Mouse (Mus musculus) thymus, postnatal 10 days (tissue): ENCODE results near the gene Syngr4.
A peak's percentile ranks its signal among the peaks of the same experiment; 100 is the strongest.
"Not testable (repeated sequence)": the region's sequence is repeated elsewhere in the genome, so short reads cannot be mapped to it uniquely, and the experiment has no call there.

Experiments used
- DNase-seq, 2 experiments: peaks; one replicate each; pipeline ENCODE4 v3.0.0; 2021; ENCODE audit warnings: low spot score in 2 of 2

Gene Syngr4

DNA sequence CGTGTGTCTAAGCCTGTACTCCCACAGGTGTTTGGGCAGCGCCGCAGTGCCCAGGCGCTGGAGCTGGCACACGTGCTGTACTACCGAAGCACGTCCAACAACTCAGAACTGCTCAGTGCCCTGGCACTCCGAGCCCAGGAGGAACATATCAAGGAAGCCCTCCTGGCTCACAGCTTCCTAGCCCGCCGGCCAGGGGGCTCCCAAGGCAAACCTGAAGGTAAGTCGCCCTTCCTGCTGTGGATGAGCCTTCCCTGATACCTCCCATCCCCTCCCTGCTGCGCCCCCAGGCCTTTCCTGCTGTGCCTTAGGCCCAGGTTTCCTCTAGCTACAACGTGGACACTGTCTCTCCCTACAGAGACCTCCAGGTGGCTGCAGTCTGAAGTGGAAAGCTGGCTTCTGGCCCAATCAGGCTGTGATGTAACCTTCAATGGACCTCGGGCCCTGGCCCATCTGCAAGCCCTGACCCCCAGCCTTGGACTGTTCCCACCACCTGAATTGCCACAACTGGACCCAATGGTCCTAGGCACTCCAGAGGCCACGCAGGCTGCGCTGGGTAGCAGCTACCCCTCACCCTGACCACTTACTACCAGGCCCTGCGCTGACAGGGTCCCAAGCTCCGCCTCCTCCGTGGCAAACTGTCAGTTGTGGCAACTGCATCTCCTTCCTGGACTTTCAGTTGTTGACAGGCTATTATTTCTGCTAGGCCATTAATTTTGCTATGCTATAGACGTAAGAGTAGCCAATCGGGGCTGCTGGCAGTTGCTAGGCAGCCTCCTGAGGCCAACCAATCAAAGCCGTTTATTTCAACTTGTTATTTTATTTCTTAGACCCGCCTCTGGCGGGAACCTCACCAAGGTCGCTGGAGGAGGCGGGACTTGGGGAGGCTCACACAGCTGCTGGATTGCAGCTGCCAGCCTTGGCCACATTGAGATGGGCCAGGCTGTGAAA lies 19.8 kb upstream of the Syngr4 start:
- peak; percentile 85 to 90 for DNase-seq

DNA sequence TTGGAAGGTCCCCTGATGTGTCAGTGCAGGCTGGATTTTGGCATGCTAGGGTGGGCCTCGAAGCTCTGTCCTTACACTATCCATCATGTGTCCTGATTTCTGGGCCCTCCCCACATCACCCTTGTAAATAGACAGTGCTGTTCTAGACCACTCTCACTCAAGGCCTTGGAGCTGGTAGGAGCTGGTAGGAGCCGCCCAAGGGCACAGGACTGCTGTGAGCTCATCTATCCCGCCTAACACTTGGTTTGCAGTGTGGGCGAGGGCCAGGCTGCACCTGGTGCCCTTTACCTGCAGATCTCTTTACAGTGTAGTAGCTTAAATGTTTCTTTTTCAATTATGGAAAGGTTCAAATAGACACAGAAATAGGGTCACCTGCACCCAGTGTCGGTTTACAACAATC lies 18.5 kb upstream of the Syngr4 start:
- DNase-seq = no peak

- no peak for DNase-seq
Observed at GRCm38 (mm10) chr7:45914067-45914466, 17.6 kb upstream of the Syngr4 start.

DNA sequence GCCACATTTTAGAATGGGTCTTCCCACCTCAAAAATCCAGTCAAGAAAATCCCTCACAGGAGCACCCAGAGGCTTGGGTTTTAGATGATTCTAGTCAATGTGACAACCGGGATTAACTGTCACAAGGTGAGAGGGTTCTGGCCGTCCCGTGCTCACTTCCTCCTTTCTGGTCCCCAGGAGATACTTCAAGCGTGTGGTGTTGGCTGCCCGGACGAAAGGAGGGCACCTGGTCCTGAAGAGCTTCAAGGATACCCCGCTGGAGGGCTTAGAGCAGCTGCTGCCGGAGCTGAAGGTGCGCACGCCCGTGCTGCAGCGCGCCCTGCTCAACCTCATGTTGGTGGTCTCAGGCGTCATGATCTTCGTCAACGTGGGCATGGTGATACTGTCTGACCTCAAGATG lies 12.6 kb upstream of the Syngr4 start:
- no peak for DNase-seq

DNA sequence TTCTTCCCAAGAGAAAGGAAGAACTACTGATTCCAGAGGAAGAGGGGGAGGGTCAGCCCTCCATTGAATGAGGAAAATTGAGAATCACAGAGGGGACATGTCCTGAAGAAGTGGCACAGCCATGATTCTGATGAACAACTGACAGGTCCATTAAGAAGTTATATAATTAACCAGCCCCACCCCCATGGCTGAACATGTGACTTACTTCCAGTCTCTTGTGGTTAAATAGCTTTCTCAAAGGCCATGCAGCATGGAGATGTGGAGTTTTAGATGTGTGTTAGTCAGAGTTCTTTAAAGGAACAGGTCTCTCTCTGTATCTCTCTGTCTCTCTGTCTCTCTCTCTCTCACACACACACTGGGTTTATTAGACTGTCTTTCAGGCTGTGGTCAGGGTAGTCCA lies 11.9 kb upstream of the Syngr4 start:
- no peak for DNase-seq

- no peak for DNase-seq
Observed at GRCm38 (mm10) chr7:45906622-45907021, 10.1 kb upstream of the Syngr4 start.

DNA sequence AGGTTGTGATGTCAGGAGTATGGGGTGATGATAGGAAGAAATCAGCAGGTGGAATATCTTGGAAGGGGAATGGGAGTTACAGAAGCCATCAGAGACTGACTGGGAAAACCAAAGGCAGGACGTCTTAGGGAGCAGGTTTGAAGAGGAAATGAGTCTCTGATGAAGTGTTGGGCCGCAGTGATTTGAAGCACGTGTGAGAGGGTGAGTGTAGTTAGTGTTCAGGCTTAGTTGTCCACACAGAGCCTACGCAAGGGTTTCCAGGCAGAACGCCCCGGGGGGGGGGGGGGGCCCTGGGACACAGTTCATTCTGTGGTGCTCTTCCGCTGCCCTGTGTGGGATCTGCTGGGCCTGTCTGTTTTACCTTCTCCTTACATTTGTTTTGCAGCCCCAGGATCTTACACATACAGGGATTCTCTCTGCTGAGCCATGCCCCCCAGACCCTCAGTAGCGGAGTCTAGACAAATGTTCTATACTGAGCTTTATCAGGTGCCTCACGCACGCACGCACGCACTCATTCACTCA lies 6.0 kb upstream of the Syngr4 start:
- DNase-seq = no peak

DNA sequence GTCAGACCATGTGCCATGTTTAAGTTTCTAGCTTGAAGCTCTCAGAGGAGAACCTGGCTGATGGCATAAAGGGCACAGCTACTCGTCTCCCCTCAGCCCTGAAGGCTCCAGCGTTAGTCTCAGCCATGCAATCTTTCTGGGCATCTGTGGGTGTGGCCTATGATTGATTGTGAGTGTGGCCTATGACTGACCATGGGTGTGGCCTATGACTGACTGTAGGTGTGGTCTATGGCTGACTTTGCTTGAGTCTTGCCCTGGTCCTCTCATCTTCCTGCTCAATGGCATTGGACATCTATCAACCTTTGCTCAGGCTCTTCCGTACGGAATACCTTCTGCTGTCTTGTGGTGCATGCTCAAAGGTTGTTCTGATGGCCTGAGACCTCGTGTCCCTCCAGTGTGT lies 5.0 kb upstream of the Syngr4 start:
- no peak for DNase-seq

DNA sequence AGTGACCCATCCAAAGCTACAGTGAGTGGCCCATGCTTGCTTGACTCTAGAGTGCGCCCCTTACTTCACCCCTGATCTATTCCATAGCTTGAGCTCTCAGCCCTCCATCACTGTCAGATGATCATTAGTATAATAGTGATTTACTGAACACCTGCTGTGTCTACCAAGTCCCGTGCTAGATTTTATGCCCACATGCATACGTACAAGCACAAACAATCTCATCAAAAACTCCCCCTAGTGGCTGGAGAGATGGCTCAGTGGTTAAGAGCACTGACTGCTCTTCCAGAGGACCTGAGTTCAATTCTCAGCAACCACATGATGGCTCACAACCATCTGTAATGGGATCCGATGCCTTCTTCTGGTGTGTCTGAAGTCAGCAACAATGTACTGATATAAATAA lies 1.6 kb upstream of the Syngr4 start:
- peak; percentile 29 to 71 for DNase-seq

- DNase-seq = peak; percentile 44 to 47
Observed at GRCm38 (mm10) chr7:45897258-45897757, 794 bp upstream of the Syngr4 start.

DNA sequence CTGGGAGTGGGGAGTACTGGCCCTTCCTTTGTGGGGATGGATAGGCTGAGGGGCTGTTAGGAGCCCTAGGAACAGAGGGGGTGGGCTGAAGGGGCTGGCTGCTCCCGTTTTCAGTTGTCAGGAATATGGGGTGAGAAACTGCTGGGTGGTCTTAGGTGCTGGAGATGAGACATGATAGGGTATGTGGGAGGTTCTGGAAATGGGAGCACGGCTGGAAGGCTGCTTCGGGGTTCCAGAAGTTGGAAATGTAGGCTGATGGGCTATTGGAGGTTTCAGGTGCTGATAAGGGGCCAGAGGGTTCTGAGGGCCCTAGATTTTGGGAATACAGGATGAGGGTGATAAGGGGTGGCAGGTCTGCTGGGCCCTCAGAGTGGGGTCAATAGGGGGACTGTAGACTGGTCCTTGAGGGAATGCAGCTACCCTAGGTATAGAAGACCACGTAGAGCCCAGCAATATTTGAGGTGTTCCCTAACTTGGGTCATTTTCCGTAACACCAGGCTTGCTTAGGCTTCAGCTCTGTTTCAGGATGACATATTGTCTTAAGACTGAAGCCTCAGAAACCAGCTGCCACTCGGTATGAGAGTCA lies 490 bp downstream of the Syngr4 start:
- DNase-seq = no peak

DNA sequence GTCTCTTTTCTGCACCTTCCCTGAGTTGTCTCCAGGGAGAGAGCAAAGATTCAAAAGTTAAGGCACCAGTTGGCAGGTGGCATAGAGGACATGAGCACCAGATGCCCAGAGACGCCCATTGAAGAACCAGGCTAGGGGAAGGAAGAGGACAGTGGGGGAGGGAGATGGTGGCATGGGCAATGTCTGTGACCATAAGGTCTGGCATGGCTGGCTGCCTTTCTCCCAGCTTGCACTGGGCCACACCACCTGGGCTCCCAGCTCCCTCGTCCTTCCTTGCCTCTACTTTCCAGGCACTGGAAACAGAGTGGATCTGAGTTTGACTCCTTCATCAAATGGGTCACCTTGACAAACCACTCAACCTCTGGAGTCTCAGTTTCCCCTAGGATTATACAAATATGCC lies 3.9 kb downstream of the Syngr4 start:
- DNase-seq = no peak

DNA sequence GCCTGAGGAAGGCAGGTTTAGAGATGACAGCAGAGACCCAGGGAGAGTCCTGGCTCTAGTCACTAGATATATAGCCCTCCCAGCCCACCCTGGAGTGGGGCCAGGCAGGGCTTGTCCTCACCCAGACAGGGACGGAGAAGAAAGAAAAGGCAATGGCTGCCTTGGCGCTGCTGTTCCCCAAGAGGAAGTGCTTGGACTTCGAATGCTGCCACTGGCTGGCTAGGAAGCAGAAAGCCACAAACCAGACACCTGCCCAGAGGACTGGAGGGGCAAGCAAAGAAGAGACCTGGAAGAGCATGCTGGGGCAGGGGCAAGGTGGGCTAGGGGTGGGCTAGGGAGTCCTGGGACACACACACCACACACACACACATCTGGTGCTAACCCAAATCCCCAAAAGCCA lies 9.3 kb downstream of the Syngr4 start:
- no peak for DNase-seq

GRCm38 (mm10) chr7:45881011-45881410 lies 15.5 kb downstream of the Syngr4 start:
- DNase-seq = no peak

DNA sequence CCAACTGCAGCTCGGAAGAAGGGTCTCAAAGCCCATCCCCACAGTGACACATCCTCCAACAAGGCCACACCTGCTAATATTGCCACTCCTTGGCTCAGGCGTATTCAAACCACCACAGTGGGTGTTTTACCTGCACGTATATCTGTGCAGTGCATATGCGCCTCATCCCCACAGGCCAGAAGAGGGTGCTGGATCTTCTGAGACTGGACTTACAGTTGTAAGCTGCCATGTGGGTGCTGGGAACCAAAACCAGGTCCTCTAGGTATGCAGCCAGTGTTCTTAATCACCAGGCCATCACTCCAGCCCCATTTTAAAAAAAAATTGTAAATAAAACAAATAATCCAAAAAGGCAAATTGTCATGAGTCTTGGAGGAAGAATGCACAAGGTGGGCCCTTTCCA lies 16.0 kb downstream of the Syngr4 start:
- no peak for DNase-seq

DNA sequence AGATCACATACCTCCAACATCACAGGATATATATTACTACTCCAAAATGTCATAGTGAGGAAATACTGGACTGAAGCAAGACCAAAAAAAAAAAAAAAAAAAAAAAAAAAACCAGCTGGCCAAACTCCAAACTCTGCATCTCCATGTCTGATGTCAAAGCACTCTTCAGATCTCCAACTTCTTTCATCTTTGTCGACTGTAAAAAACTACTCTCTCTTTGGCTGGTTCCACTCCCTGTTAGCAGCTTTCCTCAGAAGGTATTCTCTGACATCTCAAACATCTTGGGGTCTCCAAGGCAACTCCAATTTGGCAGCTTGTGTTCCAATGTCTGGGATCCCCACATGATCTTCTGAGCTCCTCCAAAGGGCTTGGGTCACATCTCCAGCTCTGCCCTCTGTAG lies 18.2 kb downstream of the Syngr4 start, which contains the start of gene Grin2d:
TSS of gene Grin2d (minus strand) at position 101 of the 400 bp plus-strand sequence.
- not testable (repeated sequence) for DNase-seq

- no peak for DNase-seq
Observed at GRCm38 (mm10) chr7:45876895-45877294, 19.6 kb downstream of the Syngr4 start.

DNA sequence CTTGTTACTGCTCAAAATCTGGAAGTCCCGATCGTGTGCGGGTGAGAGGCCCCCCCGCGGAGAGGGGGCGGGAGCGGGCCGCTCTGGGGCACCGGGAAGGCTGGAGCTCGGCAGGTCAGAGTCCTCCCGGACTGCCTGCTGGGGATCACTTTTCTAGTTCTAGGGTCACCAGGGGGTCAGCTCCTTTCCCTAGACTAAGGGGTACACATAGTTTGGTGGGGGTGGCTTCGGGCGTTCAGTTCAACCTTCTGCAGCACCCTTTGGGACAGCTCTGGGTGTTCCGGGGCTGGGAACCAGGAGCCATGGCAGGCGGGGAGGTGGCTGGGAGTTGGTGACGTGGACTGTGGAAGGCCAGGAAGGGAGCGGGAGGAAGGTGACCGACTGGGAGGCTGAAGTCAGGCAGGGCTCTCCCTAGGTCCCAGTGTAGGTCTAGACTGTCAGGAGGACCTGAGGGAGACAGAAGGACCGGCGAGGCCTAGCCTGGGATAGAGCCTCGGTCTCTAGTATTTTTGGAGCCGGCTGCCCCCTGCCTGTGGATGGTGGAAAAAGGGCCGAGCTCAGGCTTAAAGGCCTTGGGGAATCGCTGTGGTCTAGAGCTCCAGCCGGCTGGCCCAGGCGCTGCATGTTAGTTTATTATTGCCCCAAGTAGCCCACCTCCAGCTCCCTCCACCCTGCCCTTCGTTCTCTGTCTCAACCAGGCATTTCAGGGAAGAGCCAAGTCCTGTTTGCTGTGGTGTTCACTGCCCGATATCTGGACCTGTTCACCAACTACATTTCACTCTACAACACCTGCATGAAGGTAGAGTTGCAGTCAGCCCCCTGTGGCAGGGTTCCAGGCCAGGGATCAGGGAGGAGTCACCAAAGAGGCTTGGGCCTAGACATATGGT lies 23.2 kb downstream of the Syngr4 start:
- DNase-seq = peak; percentile 45 to 46

DNA sequence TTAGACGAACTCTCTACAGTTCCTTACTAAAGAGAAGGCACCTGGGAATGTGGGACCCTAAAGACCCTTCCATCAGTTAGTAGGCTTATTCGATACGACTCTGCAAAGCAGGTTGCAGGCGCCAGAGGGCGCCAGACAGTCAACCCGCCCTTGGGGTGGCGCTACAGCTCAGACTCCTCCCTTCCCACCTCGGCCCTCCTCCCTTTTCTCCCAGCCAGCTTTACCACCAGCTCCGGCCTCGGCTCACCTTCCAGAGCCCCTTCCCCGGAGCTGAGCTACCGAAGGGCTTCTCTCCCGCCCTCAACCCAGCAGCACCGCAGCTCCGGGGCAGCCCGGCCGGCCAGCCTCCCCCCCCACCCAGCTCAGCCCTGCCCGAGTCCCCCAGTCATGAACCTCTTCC lies 23.9 kb downstream of the Syngr4 start, which contains the start of gene Kdelr1:
TSS of gene Kdelr1 (plus strand) at position 149 of the 400 bp plus-strand sequence.
- peak; percentile 82 to 92 for DNase-seq

DNA sequence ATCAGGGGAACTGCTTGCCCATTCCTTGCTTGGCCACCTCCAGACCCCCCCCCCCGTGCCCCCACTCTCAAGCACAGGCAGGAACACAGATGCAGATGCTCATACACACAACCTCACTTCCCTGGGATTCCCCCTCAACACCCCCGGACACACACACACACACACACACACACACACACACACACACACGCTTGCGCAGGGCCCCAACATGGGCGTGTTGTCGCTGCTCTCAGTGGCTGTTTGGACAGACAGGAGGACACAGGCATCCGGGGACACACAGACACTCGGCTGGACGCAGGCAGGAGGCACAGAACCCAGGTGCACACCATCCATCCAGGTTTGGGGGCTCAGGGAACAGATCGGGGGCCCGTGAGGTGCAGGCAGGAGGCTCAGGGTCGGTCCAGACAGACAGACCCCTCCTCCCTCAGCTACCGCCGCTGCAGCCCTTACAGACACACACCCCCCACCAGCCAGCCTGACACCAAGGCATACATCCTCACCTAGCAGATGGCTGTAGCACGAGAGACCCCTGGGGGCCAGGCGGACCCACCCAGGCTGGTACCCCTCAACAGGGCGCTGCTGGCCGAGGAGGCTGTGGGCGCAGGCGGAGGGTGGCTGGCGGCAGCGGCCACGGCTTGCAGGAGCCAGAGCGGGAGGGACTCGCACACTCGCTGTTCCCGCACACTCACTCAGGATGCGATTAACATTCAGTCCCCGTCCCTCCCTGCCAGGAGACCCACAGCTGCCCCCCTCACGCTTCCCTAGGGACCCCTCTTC lies 26.0 kb downstream of the Syngr4 start:
- no peak for DNase-seq

GRCm38 (mm10) chr7:45869787-45870186 lies 26.7 kb downstream of the Syngr4 start:
- DNase-seq = no peak
